Mouse (Mus musculus) stomach, postnatal 0 days (tissue): ENCODE measurements around the gene Il15.

Experiments
- CTCF ChIP-seq: IDR thresholded peaks from 2 replicates; pipeline ENCODE4 v1.5.1; 2016; ENCODE audit warnings: antibody characterized with exemption, low read depth, mild to moderate bottlenecking, moderate library complexity
- EP300 ChIP-seq: optimal IDR thresholded peaks from 2 replicates; pipeline ENCODE3; 2016; ENCODE audit warnings: antibody characterized with exemption

GRCm38 (mm10) chr8:82370657-82371056 is 32.4 kb downstream of the Il15 start:
- TF ChIP-seq CTCF (no peak), EP300 (no peak)
